ENCODE assay signal across 14 mouse cellular contexts in genomic region chr4:64043371-64043770, GRCm38 (mm10). TPM values are rescaled to one million over a fixed set of nuclear protein-coding genes. Genes with fewer than 3 reads are reported as not detected.
DNase-seq lines count a peak whose midpoint lies in the region; ATAC-seq and TF ChIP-seq lines count a peak whose summit lies in the region.
"Had no signal": no experiment of that assay in that cellular context is flagged by ENCODE, and none has a peak within 500 bp of the region (broad histone marks: within the 10 kb centered on the region; RNA-seq: fewer than 3 reads in every experiment).

No protein-coding gene starts in this region.

- peaks cover 12% of the 10 kb centered on the region for H3K27me3 ChIP-seq in hindbrain, embryonic 14.5 days (ENCODE audit: control insufficient read depth, insufficient read depth, low read length)
- peaks cover 7% of the 10 kb centered on the region; the same call in 1 of the 2 replicates for H3K27me3 ChIP-seq in hindbrain, embryonic 11.5 days (ENCODE audit: control insufficient read depth, insufficient read depth, low read length)
- no peaks in the 10 kb centered on the region for H3K27me3 ChIP-seq in embryonic facial prominence, embryonic 15.5 days

- no peak for ATAC-seq in hindbrain, embryonic 14.5 days (ENCODE audit: low FRiP score)
- no peak for ATAC-seq in hindbrain, embryonic 11.5 days (ENCODE audit: low FRiP score)
- no peak for ATAC-seq in embryonic facial prominence, embryonic 15.5 days (ENCODE audit: insufficient number of reproducible peaks, low FRiP score, low TSS enrichment, low read depth)
- no peak for ATAC-seq in activated CD4-positive, CD25-positive, alpha-beta regulatory T cell, adult 4 months
- ATAC-seq: forebrain, embryonic 16.5 days had no signal

- no peak overlapping the region for H3K9ac ChIP-seq in hindbrain, embryonic 14.5 days
- H3K9ac ChIP-seq in hindbrain, embryonic 11.5 days (ENCODE audit: low read depth, low read length), result no peak overlapping the region
- H3K9ac ChIP-seq in embryonic facial prominence, embryonic 15.5 days, result no peak overlapping the region
- H3K9ac ChIP-seq: heart, embryonic 13.5 days; liver, embryonic 14.5 days had no signal

- no peaks in the 10 kb centered on the region for H3K9me3 ChIP-seq in hindbrain, embryonic 14.5 days (ENCODE audit: control insufficient read depth, low read length)
- H3K9me3 ChIP-seq in hindbrain, embryonic 11.5 days (ENCODE audit: control insufficient read depth, low read length), result no peaks in the 10 kb centered on the region
- H3K9me3 ChIP-seq in embryonic facial prominence, embryonic 15.5 days (replicated peaks), result no peaks in the 10 kb centered on the region
- H3K9me3 ChIP-seq: heart, embryonic 13.5 days had no signal

- DNase-seq in hindbrain, embryonic 14.5 days (ENCODE audit: low spot score), result no peak
- no peak for DNase-seq in hindbrain, embryonic 11.5 days (ENCODE audit: low spot score)
- peak; percentile 10 to 16 for DNase-seq in left cerebral cortex, postnatal 14 days (ENCODE audit: low spot score in 2 of 2)
- DNase-seq in left cerebral cortex, adult 2 months (ENCODE audit: extremely low spot score in 1 of 2, low spot score in 2 of 2), result no peak
- DNase-seq in gastrocnemius, postnatal 14 days, result peak; percentile 35
- DNase-seq in natural killer cell, adult 2 months (ENCODE audit: low spot score in 2 of 2), result no peak
- DNase-seq: kidney, adult 9 months; right cerebral cortex, postnatal 14 days had no signal

- H3K27ac ChIP-seq in hindbrain, embryonic 14.5 days, result no peak overlapping the region
- no peak overlapping the region for H3K27ac ChIP-seq in hindbrain, embryonic 11.5 days (ENCODE audit: low read depth, low read length)
- no peak overlapping the region for H3K27ac ChIP-seq in left cerebral cortex, adult 2 months
- no peak overlapping the region for H3K27ac ChIP-seq in embryonic facial prominence, embryonic 15.5 days (replicated peaks)
- H3K27ac ChIP-seq: heart, embryonic 13.5 days; liver, embryonic 14.5 days had no signal

- no peak for TF ChIP-seq CTCF in left cerebral cortex, adult 2 months (IDR thresholded peaks at IDR 0.05)

- H3K4me2 ChIP-seq in hindbrain, embryonic 14.5 days (replicated peaks), result peak overlapping the region; percentile 61
- H3K4me2 ChIP-seq in hindbrain, embryonic 11.5 days (replicated peaks; ENCODE audit: low read depth, low read length), result no peak overlapping the region
- 0 out of 2 replicates have a peak overlapping the region, but pooled peaks have one; percentile 6 for H3K4me2 ChIP-seq in embryonic facial prominence, embryonic 15.5 days (replicated peaks)
- H3K4me2 ChIP-seq: midbrain, embryonic 11.5 days had no signal

- peaks cover 18% of the 10 kb centered on the region for H3K4me1 ChIP-seq in hindbrain, embryonic 14.5 days (replicated peaks; ENCODE audit: control insufficient read depth, insufficient read depth, low read length)
- H3K4me1 ChIP-seq in hindbrain, embryonic 11.5 days (replicated peaks; ENCODE audit: control insufficient read depth, insufficient read depth, low read length), result no peaks in the 10 kb centered on the region
- H3K4me1 ChIP-seq in embryonic facial prominence, embryonic 15.5 days, result peaks cover 45% of the 10 kb centered on the region

- intact Hi-C loops in left cerebral cortex, postnatal 14 days (cut with DNase I), result no loop called here
- intact Hi-C loops in left cerebral cortex, adult 2 months (cut with DNase I), result no loop called here
- intact Hi-C loops in gastrocnemius, postnatal 14 days (cut with DNase I; ENCODE audit: low total_unique reads), result no loop called here

- WGBS in hindbrain, embryonic 14.5 days, result 65% methylated on average over 6 of the region's 6 CpGs
- 82% methylated on average over 6 of the region's 6 CpGs for WGBS in hindbrain, embryonic 11.5 days
- 61% methylated on average over 6 of the region's 6 CpGs for WGBS in embryonic facial prominence, embryonic 15.5 days

- H3K36me3 ChIP-seq in hindbrain, embryonic 14.5 days (replicated peaks; ENCODE audit: control insufficient read depth, insufficient read depth), result no peaks in the 10 kb centered on the region
- no peaks in the 10 kb centered on the region for H3K36me3 ChIP-seq in hindbrain, embryonic 11.5 days (ENCODE audit: control insufficient read depth, insufficient read depth, low read length)
- H3K36me3 ChIP-seq in embryonic facial prominence, embryonic 15.5 days, result no peaks in the 10 kb centered on the region
- H3K36me3 ChIP-seq: heart, embryonic 13.5 days had no signal

- H3K4me3 ChIP-seq in hindbrain, embryonic 14.5 days (replicated peaks; ENCODE audit: low read length), result no peak overlapping the region
- H3K4me3 ChIP-seq in hindbrain, embryonic 11.5 days (ENCODE audit: low read depth, low read length), result no peak overlapping the region
- no peak overlapping the region for H3K4me3 ChIP-seq in left cerebral cortex, adult 2 months
- no peak overlapping the region for H3K4me3 ChIP-seq in embryonic facial prominence, embryonic 15.5 days (replicated peaks)
- H3K4me3 ChIP-seq: heart, embryonic 13.5 days had no signal

RNA-seq across cellular contexts. Expression of gene Tnc, which starts 3.4 kb away (rescaled TPM):
- polyA plus RNA-seq in hindbrain, embryonic 14.5 days (2014; fragmentation: Nextera tagmentation; extraction: Ambion mirVana), result 73.3 and 84.1 TPM in 2 replicates
- 4.3 and 4.5 TPM in 2 replicates for polyA plus RNA-seq in hindbrain, embryonic 11.5 days (2014; fragmentation: Nextera tagmentation; extraction: Ambion mirVana)
- 1 to 10 TPM; 8.6 to 9.2 TPM for total RNA-seq in left cerebral cortex, postnatal 14 days (2021)
- total RNA-seq in left cerebral cortex, adult 2 months (2021), result 1 to 10 TPM; 2.8 to 3.4 TPM
- polyA plus RNA-seq in embryonic facial prominence, embryonic 15.5 days (2015; fragmentation: Nextera tagmentation; extraction: Ambion mirVana), result 59.9 and 63.5 TPM in 2 replicates
- 10 to 100 TPM; 16.2 to 21.0 TPM for total RNA-seq in gastrocnemius, postnatal 14 days (2021)
- under 1 TPM; 0.09 to 0.33 TPM for polyA plus RNA-seq in activated CD4-positive, CD25-positive, alpha-beta regulatory T cell, adult 4 months (2017; shearing (Covaris generic))

Comparison
In these comparisons a context has a peak if more than half of its experiments do, and no peak if none do; other contexts are left out.
1. DNase-seq: peak in left cerebral cortex, postnatal 14 days (2 of 2) and gastrocnemius, postnatal 14 days (single experiment); none in hindbrain, embryonic 14.5 days (single experiment), hindbrain, embryonic 11.5 days (single experiment), left cerebral cortex, adult 2 months (0 of 2) and natural killer cell, adult 2 months (0 of 2).
2. RNA of gene Tnc, which starts 3.4 kb away (polyA plus RNA-seq): 73.3 to 84.1 TPM in hindbrain, embryonic 14.5 days and 59.9 to 63.5 TPM in embryonic facial prominence, embryonic 15.5 days; 4.3 to 4.5 TPM in hindbrain, embryonic 11.5 days and 0.09 to 0.33 TPM in activated CD4-positive, CD25-positive, alpha-beta regulatory T cell, adult 4 months; every median in the first group is over 10 times any median in the second.